Mouse (Mus musculus) olfactory bulb, adult 2 months (tissue): ENCODE measurements around the gene Chst2. TPM values are rescaled to one million over a fixed set of nuclear protein-coding genes. Genes with fewer than 3 reads are reported as not detected.

Source experiments
- H3K27ac ChIP-seq: fragments of 200-500 bp; 2 replicates; pipeline ENCODE4 v1.5.1; 2012; ENCODE audit warnings: low read depth, low read length; ENCODE audit not compliant: insufficient read depth
- H3K4me1 ChIP-seq: fragments of 200-500 bp; 2 replicates; pipeline ENCODE4 v1.6.1; 2012; ENCODE audit warnings: low read length; ENCODE audit not compliant: control insufficient read depth, insufficient read depth
- H3K4me3 ChIP-seq: fragments of 200-500 bp; 2 replicates; pipeline ENCODE4 v1.5.1; 2012; ENCODE audit warnings: mild to moderate bottlenecking, low read depth, low read length, moderate library complexity; ENCODE audit not compliant: insufficient read depth
- CTCF ChIP-seq: fragments of 200-500 bp; IDR thresholded peaks from 2 replicates; pipeline ENCODE4 v1.5.1; 2012; ENCODE audit warnings: low read depth, mild to moderate bottlenecking, low read length, moderate library complexity; ENCODE audit not compliant: insufficient read depth
- POLR2A ChIP-seq: fragments of 200-500 bp; IDR thresholded peaks from 2 replicates; pipeline ENCODE4 v1.6.1; 2012; ENCODE audit warnings: mild to moderate bottlenecking, low read depth, low read length, moderate library complexity; ENCODE audit not compliant: insufficient read depth
- WGBS: fragments of 180-500 bp; shearing (Covaris S2); methylation state at CpG from one replicate; pipeline ENCODE4 v1.1.7; 2018; 5-methylcytosine and 5-hydroxymethylcytosine counted together
- polyA plus RNA-seq: library from polyadenylated mRNA; stranded (reverse); fragments of >200 nt; gene quantifications from 2 replicates; pipeline ENCODE4 v1.2.4, GENCODE M21; 2012; ENCODE audit warnings: low replicate concordance; ENCODE audit not compliant: missing spikeins, insufficient read depth, insufficient read length

Gene Chst2
- polyA plus RNA-seq, 1 experiment, result not detected

- 87% methylated on average over 4 of the region's 4 CpGs for WGBS
- TF ChIP-seq POLR2A (no peak), CTCF (no peak)
Measured at GRCm38 (mm10) chr9:95412047-95412446, 5.5 kb upstream of the Chst2 start.

DNA sequence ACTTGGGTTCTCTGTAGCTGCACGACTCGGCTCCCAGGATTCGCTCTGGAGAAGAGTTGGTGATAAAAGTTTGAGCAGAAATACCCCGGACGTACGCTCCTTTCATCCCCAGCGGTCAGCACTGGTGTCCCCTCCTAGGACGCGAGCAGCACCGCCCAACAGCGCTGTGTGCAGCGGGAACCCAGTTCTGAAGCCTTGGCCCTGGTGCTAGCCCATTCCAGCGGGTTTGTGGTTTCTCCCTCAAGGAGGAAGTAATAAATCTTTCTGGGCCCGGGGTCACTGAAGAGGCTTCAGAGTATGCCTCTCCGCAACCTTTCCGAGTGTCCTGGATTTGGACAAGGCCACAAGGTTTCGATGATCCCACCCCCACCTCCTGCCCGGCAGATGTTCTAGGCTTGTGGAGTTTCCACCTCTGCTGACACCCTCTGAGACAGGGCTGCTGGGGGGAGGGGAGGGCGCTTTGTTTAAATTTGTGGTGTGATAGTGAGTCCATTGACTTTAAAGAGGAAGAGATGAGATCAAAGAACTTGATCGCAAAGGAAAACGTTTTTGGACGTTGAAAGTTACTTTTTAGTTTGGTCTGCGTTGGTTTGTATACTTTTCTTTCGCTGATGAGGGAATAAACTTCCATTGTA lies 1.2 kb upstream of the Chst2 start:
- Histone ChIP-seq H3K4me3 (peak overlapping the region; percentile 86), H3K27ac (no peak overlapping the region), H3K4me1 (peaks cover 18% of the 10 kb centered on the region)
- TF ChIP-seq CTCF (no peak), POLR2A (no peak)
- WGBS, result 4% methylated on average over 24 of the region's 24 CpGs

More at GRCm38 (mm10) chr9:95412047-95412446, 5.5 kb upstream of the Chst2 start:
- Histone ChIP-seq H3K27ac (no peak overlapping the region), H3K4me3 (no peak overlapping the region), H3K4me1 (peaks cover 4% of the 10 kb centered on the region; the same call in 1 of the 2 replicates)

GRCm38 (mm10) chr9:95405946-95406570 lies 464 bp downstream of the Chst2 start:
- 2% methylated on average over 69 of the region's 72 CpGs for WGBS
- Histone ChIP-seq H3K4me1 (peaks cover 21% of the 10 kb centered on the region), H3K27ac (peak overlapping the region; percentile 61), H3K4me3 (peak overlapping the region; percentile 86)
- no peak for TF ChIP-seq POLR2A
- no peak for TF ChIP-seq CTCF

DNA sequence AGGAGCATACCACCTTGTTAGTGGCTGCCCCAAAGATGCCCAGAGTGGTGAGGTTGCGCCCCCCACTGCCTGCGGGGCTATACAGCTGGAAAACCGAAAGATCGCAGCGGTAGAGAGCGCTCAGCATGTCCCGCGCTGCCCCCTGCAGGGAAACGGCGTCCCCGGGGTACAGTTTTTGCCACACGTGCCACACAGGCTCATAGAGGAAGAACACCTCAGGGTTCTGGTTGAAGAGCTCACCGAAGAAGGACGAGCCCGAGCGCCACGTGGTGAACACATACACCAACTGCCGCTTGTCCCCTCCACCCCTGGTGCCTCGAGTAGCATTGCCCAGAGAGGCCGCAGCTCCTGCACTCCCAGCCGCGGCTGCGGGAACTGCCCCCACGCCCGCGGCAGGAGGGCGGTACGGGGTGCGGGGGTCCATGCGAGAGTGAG lies 994 bp downstream of the Chst2 start:
- TF ChIP-seq CTCF (peak; percentile 63), POLR2A (no peak)
- Histone ChIP-seq H3K27ac (peak overlapping the region; percentile 6), H3K4me1 (peaks cover 21% of the 10 kb centered on the region), H3K4me3 (peak overlapping the region; percentile 86)
- under 1% methylated on average over 30 of the region's 30 CpGs for WGBS

GRCm38 (mm10) chr9:95404811-95405465 lies 1.6 kb downstream of the Chst2 start:
- TF ChIP-seq POLR2A (no peak), CTCF (no peak)
- H3K4me1 ChIP-seq, result peaks cover 21% of the 10 kb centered on the region
- WGBS, result 67% methylated on average over 38 of the region's 38 CpGs
- peak overlapping the region; percentile 6 for H3K27ac ChIP-seq
- peak overlapping the region; percentile 86 for H3K4me3 ChIP-seq

DNA sequence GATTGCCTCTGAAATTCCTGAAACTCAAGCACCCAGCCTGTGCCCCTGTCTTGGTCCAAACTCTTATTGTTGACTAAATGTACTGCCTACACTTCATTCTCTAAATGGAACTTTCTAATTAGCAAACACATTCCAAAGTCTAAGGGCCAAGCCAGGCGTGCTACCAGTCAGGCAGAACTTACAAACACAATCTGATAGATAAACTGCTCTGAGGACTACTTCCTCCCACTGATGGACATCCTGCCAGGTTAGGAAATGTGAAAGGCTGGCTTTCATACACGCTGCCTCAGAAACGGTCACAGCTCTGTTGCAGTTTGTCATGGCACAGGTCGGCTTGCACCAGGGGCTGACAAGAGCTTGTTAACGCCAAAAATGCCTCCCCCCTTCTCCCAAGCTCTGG lies 4.8 kb downstream of the Chst2 start:
- 62% methylated on average over 5 of the region's 5 CpGs for WGBS
- no peak overlapping the region for H3K4me3 ChIP-seq
- no peak for TF ChIP-seq POLR2A
- TF ChIP-seq CTCF, result no peak
- H3K27ac ChIP-seq, result no peak overlapping the region
- peaks cover 16% of the 10 kb centered on the region for H3K4me1 ChIP-seq

DNA sequence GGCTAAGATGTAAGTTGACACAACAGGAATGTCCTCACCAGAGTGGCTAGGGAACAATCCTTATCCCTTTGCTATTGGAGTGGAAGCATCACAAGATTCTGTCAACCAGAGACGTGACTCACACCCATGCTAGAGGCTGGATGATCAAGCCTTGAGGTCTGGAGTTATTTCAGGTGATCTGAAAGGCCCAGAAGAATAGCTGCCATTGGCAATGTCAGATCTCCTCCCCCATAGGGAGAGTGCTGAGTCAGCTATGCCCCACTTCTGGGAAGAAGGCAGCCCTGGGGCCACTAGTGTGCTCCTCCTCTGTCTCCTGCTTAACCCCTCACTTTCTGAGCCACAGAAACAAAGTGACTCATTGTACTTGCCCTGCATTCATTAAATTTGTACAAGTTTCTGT lies 14.5 kb downstream of the Chst2 start:
- TF ChIP-seq CTCF (no peak), POLR2A (no peak)
- H3K4me3 ChIP-seq, result no peak overlapping the region
- H3K4me1 ChIP-seq, result peaks cover 4% of the 10 kb centered on the region; the same call in 1 of the 2 replicates
- H3K27ac ChIP-seq, result no peak overlapping the region
- WGBS, result 46% methylated on average over 1 of the region's 1 CpGs

DNA sequence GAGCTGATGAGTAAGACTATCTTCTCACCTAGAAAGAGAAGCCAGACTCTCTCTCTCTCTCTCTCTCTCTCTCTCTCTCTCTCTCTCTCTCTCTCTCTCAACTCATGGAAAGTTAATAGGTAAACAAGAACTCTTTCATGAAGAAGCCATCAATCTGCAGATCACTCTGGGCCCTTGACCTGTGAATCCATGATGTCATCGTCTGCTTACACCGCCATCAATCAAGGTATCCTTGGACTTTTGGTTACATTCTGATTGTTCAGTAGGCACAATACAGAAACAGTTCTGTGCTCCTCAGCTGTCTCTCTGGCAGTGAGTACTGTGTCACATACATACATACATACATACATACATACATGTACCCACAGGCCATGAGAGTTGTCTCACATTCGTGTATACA lies 16.6 kb downstream of the Chst2 start:
- Histone ChIP-seq H3K27ac (no peak overlapping the region), H3K4me3 (no peak overlapping the region), H3K4me1 (peaks cover 2% of the 10 kb centered on the region; the same call in 1 of the 2 replicates)
- no peak for TF ChIP-seq POLR2A
- WGBS, result 92% methylated on average over 3 of the region's 3 CpGs

DNA sequence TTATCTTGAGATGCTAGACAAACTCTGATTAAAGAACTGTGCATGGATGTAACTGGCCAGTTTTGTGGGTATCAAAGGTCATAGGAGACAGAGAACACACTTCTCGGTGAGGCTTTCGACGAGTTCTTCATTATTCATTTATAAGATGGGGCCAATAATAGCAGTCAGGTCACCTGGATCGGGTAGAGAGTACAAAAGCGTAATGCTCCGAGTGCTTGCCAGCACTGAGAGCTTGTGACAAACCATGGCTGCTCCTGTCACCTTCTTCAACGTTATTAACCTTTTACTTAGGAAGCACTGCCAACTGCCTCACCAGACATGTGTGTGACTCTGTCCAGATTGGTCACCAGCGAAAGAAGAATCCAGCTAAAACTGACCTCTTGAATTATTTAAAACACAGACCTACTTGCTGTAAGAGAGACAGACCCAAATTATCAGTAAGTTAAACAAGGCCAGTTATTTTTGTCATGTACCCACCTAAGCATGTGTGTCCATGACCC lies 18.6 kb downstream of the Chst2 start:
- no peak for TF ChIP-seq POLR2A
- no peak for TF ChIP-seq CTCF
- H3K4me3 ChIP-seq, result no peak overlapping the region
- 89% methylated on average over 8 of the region's 8 CpGs for WGBS
- no peak overlapping the region for H3K27ac ChIP-seq
- H3K4me1 ChIP-seq, result peaks cover 2% of the 10 kb centered on the region; the same call in 1 of the 2 replicates
